Mouse (Mus musculus): ENCODE data around the gene Uba6. TPM values are rescaled to one million over a fixed set of nuclear protein-coding genes. Genes with fewer than 3 reads are reported as not detected.

Uba6 gene
- polyA plus RNA-seq (2015; fragmentation: Nextera tagmentation; extraction: Ambion mirVana): 15.3 and 15.6 TPM in 2 replicates

- peak; percentile 99 for ATAC-seq (replicated peaks)
- peak within 1 kb of the TSS; percentile 74 for H3K4me2 ChIP-seq (replicated peaks)
- no peaks in the 10 kb centered on the region; the same call in 1 of the 2 replicates for H3K36me3 ChIP-seq
- WGBS: under 1% methylated on average over 66 of the region's 67 CpGs
- no peaks in the 10 kb centered on the region for H3K9me3 ChIP-seq
- no peaks in the 10 kb centered on the region for H3K27me3 ChIP-seq
- H3K4me3 ChIP-seq: peak within 1 kb of the TSS; percentile 92
- peaks cover 11% of the 10 kb centered on the region for H3K4me1 ChIP-seq
- H3K27ac ChIP-seq (replicated peaks): peak within 1 kb of the TSS; percentile 98
- H3K9ac ChIP-seq (replicated peaks): peak within 1 kb of the TSS; percentile 87
Measured at GRCm38 (mm10) chr5:86172449-86173161, at the start of gene Uba6. Gene Uba6, minus strand, starts transcription at chr5:86172803.

- WGBS: 89% methylated on average over 10 of the region's 10 CpGs
- no peak within 1 kb of the TSS for H3K27ac ChIP-seq (replicated peaks)
- H3K27me3 ChIP-seq: no peaks in the 10 kb centered on the region
- H3K4me1 ChIP-seq: no peaks in the 10 kb centered on the region
- H3K4me2 ChIP-seq (replicated peaks): no peak within 1 kb of the TSS
- no peak for ATAC-seq (replicated peaks)
- no peak within 1 kb of the TSS for H3K4me3 ChIP-seq
- H3K9me3 ChIP-seq: no peaks in the 10 kb centered on the region
- H3K36me3 ChIP-seq: no peaks in the 10 kb centered on the region
- no peak within 1 kb of the TSS for H3K9ac ChIP-seq (replicated peaks)
Measured at GRCm38 (mm10) chr5:86197801-86198200, 25.2 kb upstream of the Uba6 start, which contains the start of gene Gnrhr. Gene Gnrhr, minus strand, starts transcription at chr5:86197901.

- Histone ChIP-seq H3K4me3 (no peak overlapping the region), H3K9me3 (no peaks in the 10 kb centered on the region), H3K9ac (replicated peaks) (no peak overlapping the region), H3K27ac (replicated peaks) (no peak overlapping the region), H3K4me1 (no peaks in the 10 kb centered on the region), H3K27me3 (no peaks in the 10 kb centered on the region), H3K4me2 (replicated peaks) (no peak overlapping the region), H3K36me3 (no peaks in the 10 kb centered on the region)
- ATAC-seq (replicated peaks): peak; percentile 69; the same call in 1 of the 2 replicates
- 20% methylated on average over 4 of the region's 4 CpGs for WGBS
Measured at GRCm38 (mm10) chr5:86191356-86191755, 18.8 kb upstream of the Uba6 start.

GRCm38 (mm10) chr5:86190770-86191169 lies 18.2 kb upstream of the Uba6 start:
- Histone ChIP-seq H3K27me3 (no peaks in the 10 kb centered on the region), H3K4me1 (no peaks in the 10 kb centered on the region), H3K4me2 (replicated peaks) (no peak overlapping the region), H3K36me3 (no peaks in the 10 kb centered on the region), H3K27ac (replicated peaks) (no peak overlapping the region), H3K9ac (replicated peaks) (no peak overlapping the region), H3K4me3 (no peak overlapping the region), H3K9me3 (no peaks in the 10 kb centered on the region)
- ATAC-seq (replicated peaks): peak; percentile 54; the same call in 1 of the 2 replicates
- 24% methylated on average over 5 of the region's 5 CpGs for WGBS

GRCm38 (mm10) chr5:86190290-86190689 lies 17.7 kb upstream of the Uba6 start:
- H3K4me1 ChIP-seq: no peaks in the 10 kb centered on the region
- ATAC-seq (replicated peaks): no peak
- H3K27ac ChIP-seq (replicated peaks): no peak overlapping the region
- no peaks in the 10 kb centered on the region for H3K27me3 ChIP-seq
- no peaks in the 10 kb centered on the region for H3K36me3 ChIP-seq
- H3K9me3 ChIP-seq: no peaks in the 10 kb centered on the region
- H3K9ac ChIP-seq (replicated peaks): no peak overlapping the region
- no peak overlapping the region for H3K4me2 ChIP-seq (replicated peaks)
- no peak overlapping the region for H3K4me3 ChIP-seq
- WGBS: 53% methylated on average over 15 of the region's 15 CpGs

- WGBS: 83% methylated on average over 6 of the region's 6 CpGs
- Histone ChIP-seq H3K27me3 (no peaks in the 10 kb centered on the region), H3K4me3 (no peak overlapping the region), H3K9me3 (no peaks in the 10 kb centered on the region), H3K36me3 (no peaks in the 10 kb centered on the region), H3K9ac (replicated peaks) (no peak overlapping the region), H3K4me1 (no peaks in the 10 kb centered on the region), H3K4me2 (replicated peaks) (no peak overlapping the region), H3K27ac (replicated peaks) (no peak overlapping the region)
- 0 out of 2 replicates have a peak, but pooled peaks have one; percentile 18 for ATAC-seq (replicated peaks)
Measured at GRCm38 (mm10) chr5:86187441-86187840, 14.8 kb upstream of the Uba6 start.

GRCm38 (mm10) chr5:86173778-86174177 lies 1.2 kb upstream of the Uba6 start:
- no peaks in the 10 kb centered on the region for H3K9me3 ChIP-seq
- no peak overlapping the region for H3K9ac ChIP-seq (replicated peaks)
- no peak overlapping the region for H3K4me2 ChIP-seq (replicated peaks)
- H3K27ac ChIP-seq (replicated peaks): peak overlapping the region; percentile 98; the same call in 1 of the 2 replicates
- H3K4me3 ChIP-seq: no peak overlapping the region
- H3K4me1 ChIP-seq: peaks cover 11% of the 10 kb centered on the region
- H3K27me3 ChIP-seq: no peaks in the 10 kb centered on the region
- no peaks in the 10 kb centered on the region for H3K36me3 ChIP-seq
- no peak for ATAC-seq (replicated peaks)
- WGBS: 46% methylated on average over 2 of the region's 2 CpGs

- no peak for ATAC-seq (replicated peaks)
Measured at GRCm38 (mm10) chr5:86172088-86172448, 535 bp downstream of the Uba6 start.

GRCm38 (mm10) chr5:86129828-86130227 lies 42.8 kb downstream of the Uba6 start:
- Histone ChIP-seq H3K36me3 (peaks cover 43% of the 10 kb centered on the region), H3K27me3 (no peaks in the 10 kb centered on the region), H3K9ac (replicated peaks) (no peak overlapping the region), H3K27ac (replicated peaks) (no peak overlapping the region), H3K4me2 (replicated peaks) (no peak overlapping the region), H3K4me3 (no peak overlapping the region), H3K4me1 (no peaks in the 10 kb centered on the region), H3K9me3 (no peaks in the 10 kb centered on the region)
- no peak for ATAC-seq (replicated peaks)

More at GRCm38 (mm10) chr5:86172088-86172448, 535 bp downstream of the Uba6 start:
- Histone ChIP-seq H3K9me3 (no peaks in the 10 kb centered on the region), H3K4me2 (replicated peaks) (peak overlapping the region; percentile 74), H3K9ac (replicated peaks) (peak overlapping the region; percentile 87), H3K27ac (replicated peaks) (peak overlapping the region; percentile 98), H3K4me3 (peak overlapping the region; percentile 92), H3K4me1 (peaks cover 11% of the 10 kb centered on the region), H3K36me3 (peaks cover 3% of the 10 kb centered on the region), H3K27me3 (no peaks in the 10 kb centered on the region)
- whole genome bisulfite sequencing: 0% methylated on average over 15 of the region's 15 CpGs

GRCm38 (mm10) chr5:86128749-86129148 lies 43.9 kb downstream of the Uba6 start:
- H3K4me1 ChIP-seq: no peaks in the 10 kb centered on the region
- no peak overlapping the region for H3K4me3 ChIP-seq
- no peak for ATAC-seq (replicated peaks)
- WGBS: 89% methylated on average over 1 of the region's 1 CpGs
- H3K4me2 ChIP-seq (replicated peaks): no peak overlapping the region
- no peak overlapping the region for H3K27ac ChIP-seq (replicated peaks)
- H3K36me3 ChIP-seq: peaks cover 44% of the 10 kb centered on the region
- no peaks in the 10 kb centered on the region for H3K9me3 ChIP-seq
- no peaks in the 10 kb centered on the region for H3K27me3 ChIP-seq
- H3K9ac ChIP-seq (replicated peaks): no peak overlapping the region

- 92% methylated on average over 9 of the region's 9 CpGs for WGBS
- H3K27me3 ChIP-seq: no peaks in the 10 kb centered on the region
- H3K36me3 ChIP-seq: peaks cover 35% of the 10 kb centered on the region
- no peaks in the 10 kb centered on the region for H3K4me1 ChIP-seq
- ATAC-seq (replicated peaks): no peak
- no peak overlapping the region for H3K27ac ChIP-seq (replicated peaks)
- no peak overlapping the region for H3K4me3 ChIP-seq
- no peak overlapping the region for H3K9ac ChIP-seq (replicated peaks)
- H3K9me3 ChIP-seq: no peaks in the 10 kb centered on the region
- H3K4me2 ChIP-seq (replicated peaks): no peak overlapping the region
Measured at GRCm38 (mm10) chr5:86118457-86119094, 54.0 kb downstream of the Uba6 start.

GRCm38 (mm10) chr5:86113997-86114396 lies 58.6 kb downstream of the Uba6 start:
- H3K9ac ChIP-seq (replicated peaks): no peak overlapping the region
- ATAC-seq (replicated peaks): no peak
- H3K27ac ChIP-seq (replicated peaks): no peak overlapping the region
- H3K36me3 ChIP-seq: peaks cover 26% of the 10 kb centered on the region
- no peaks in the 10 kb centered on the region for H3K4me1 ChIP-seq
- WGBS: 82% methylated on average over 1 of the region's 1 CpGs
- H3K4me2 ChIP-seq (replicated peaks): no peak overlapping the region
- H3K27me3 ChIP-seq: no peaks in the 10 kb centered on the region
- no peaks in the 10 kb centered on the region for H3K9me3 ChIP-seq
- no peak overlapping the region for H3K4me3 ChIP-seq
